Mouse (Mus musculus): ENCODE measurements around the gene Zbtb5.
"Not testable (repeated sequence)": the region's sequence is repeated elsewhere in the genome, so short reads cannot be mapped to it uniquely, and the experiment has no call there.

Gene Zbtb5

DNA sequence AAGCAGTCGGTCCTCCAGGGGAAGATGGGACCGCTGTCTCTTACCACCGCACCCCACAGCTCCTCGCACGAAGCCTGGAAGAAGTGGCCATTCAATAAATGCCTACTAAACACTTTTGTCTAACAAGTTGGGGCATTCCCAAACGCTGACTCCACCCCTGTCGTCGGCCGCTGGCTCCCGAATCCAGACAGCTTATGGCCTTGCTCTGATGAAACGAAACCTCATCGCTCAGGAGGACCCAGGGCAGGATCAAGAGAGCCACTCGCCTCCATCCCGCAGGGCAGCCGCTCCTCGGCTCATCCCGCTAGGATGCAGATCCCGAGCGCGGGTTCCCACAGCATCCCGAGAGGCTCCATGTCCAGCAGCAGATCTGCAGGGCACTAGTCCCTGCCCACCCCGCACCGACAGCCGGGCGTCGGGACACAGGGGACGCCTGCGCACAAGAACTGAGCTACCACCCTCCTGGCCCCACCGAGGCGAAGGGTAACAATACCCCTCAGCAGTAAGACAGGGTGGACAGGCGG lies 569 bp downstream of the Zbtb5 start:
- DNase-seq (ENCODE audit: low read depth, low spot score) = peak; percentile 76

DNA sequence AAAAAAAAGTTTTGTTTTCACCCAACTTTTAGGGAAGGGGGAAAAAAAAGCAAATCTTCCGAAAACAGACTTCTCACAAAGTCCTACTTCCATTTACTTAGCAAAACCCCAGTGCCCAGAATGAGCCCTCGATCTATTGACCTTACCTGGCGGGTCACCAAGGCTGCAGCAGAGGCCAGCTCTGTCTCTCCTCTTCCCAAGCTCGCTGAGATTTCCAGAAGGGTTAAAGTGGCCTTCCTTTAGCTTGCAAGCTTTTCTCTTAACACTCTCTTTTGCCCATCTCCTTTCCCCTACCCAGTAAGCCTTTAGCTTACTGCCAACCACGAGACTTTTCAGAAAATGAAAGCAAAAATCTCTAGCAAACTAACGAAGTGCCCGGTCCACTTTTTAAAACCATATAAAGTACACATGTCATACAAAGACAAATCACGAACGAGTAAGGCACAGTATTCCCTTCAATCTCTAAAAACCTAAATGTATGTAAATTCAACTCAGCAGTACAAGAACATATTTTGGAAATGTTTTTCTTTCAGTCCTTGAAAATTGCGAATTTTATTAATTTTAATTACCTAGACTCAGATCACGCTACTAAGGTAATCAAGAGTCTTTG lies 1.3 kb downstream of the Zbtb5 start:
- DNase-seq (ENCODE audit: low read depth, low spot score) = no peak

DNA sequence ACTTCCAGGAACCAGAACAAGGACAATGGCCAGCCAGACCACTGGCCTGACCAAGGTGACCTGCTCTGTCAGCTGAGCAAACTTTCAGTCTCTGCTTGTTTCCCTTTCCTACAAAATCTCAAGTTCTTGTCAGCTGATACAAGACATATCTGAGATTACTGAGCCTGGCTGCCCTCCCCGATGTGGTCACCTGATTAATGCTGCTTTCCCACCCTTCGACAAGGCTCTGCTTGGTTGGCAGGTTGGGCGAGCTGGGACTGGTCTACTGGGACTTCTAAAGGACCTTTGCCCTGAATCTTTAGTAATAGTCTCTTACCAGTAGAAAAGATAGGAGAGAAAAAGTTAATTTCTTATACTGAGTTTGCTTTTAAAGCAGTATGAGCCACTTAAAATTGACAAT lies 6.8 kb downstream of the Zbtb5 start:
- no peak for DNase-seq (ENCODE audit: low read depth, low spot score)

DNA sequence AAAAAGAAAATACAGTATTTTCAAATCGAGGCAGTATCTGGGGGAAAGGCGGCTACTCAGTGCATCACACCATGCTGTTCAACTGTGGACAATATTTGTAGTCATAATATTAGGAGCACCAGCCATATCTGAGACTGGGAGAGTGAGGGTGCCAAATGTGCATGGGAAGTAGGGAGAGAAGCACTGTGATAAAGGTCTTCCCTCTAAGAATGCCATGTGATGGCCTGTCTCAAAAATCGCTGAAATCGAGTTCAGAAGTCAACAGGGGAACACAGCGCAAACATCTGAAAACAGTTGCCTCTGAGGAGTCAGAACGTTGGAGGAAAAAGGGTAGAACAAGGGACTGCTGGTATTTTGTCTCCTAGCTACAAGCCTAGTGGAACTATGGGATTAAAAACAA lies 12.2 kb downstream of the Zbtb5 start:
- no peak for DNase-seq (ENCODE audit: low read depth, low spot score)

DNA sequence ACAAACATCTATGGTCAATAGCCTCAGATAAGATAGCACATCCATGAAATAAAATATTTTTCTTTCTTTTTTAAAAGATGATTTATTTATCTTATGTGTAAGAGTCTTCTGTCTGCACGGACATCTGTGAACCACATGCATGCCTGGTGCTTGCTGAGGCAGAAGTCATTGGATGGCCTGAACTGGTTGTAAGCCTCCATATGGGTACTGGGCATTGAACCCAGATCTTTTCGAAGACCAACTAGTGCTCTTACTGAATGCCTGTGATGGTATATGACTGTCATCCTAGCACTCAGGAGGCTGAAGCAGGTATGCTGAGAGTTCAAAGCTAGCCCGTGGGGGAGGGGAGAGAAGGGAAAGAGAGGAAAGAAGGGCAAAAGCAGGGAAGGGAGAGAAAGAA lies 14.1 kb downstream of the Zbtb5 start:
- DNase-seq (ENCODE audit: low read depth, low spot score) = no peak

DNA sequence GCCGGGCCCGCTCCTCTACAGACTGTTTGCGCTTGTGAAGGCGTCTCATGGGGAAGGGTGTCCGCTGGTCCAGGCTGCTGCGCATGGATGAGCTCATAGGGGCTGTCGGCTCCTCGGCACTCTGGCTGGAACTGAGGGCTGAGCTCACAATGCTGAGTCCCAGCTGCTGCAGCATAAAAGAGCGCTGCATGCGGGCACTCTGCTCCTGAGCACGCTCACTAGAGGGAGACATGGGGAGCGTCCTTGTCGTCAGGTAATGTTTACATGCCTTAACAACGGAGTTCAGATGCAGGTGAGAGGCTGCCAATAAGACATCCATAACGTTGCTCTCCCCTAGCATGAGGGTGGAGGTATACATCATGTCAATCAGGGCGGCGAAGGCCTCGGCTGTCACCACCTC lies 17.4 kb downstream of the Zbtb5 start:
- DNase-seq (ENCODE audit: low read depth, low spot score) = peak; percentile 66

DNA sequence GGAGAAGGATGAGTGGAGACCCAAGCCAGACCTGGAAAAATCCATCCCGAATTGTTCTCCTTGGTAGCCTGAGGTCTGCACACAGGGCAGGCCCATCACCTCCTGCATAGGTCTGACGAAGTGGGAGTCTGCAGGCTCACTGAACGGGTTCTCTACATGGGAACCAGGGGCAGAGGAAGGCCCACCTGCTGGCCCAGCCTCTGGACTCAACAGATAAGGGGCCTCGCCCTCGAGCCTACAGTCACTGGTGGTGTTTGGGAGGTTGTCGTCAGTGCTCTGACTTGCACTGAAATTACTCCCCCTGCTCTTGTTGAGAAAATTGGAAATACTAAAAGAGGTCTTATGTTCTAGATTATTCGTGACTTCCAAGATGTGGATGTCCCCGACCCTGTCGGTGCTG lies 18.4 kb downstream of the Zbtb5 start:
- DNase-seq (ENCODE audit: low read depth, low spot score) = no peak

DNA sequence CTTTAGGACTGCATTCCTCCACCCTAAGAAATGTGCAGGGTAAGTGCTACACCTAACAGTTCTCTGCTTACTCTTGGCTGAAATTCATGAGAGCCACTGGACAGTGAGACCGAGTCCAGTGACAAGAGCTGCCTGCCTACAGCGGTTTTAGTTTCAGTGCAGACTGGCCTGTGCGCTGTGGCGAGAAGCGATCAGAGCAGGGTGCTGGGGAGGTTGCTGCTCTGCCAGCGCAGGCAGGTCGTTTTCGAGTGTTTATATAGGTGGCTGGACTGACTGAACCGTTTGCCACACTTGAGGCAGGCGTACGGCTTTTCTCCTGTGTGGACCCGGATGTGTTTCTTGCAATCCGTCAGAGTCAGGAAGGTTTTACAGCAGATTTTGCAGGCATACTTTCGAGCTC lies 19.0 kb downstream of the Zbtb5 start:
- not testable (repeated sequence) for DNase-seq (ENCODE audit: low read depth, low spot score)

DNA sequence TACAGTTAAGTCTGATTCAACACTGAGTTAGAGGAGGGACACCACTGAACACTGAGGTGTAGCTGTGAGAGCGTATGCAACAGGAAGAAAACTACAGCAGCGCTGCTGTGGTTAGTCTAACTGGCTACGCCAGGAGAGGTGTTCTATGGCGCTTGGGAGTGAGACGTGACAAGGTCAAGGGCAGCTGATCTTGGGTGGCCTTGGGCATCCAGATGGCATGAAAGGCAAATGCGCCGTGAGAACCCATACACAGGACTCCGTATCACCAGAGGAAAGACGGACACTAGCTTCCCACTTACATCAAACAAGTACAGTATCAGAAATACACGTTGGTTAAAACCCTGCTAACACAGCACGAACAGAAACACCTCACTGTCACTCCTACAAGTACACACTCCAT lies 19.9 kb downstream of the Zbtb5 start:
- DNase-seq (ENCODE audit: low read depth, low spot score) = not testable (repeated sequence)

DNA sequence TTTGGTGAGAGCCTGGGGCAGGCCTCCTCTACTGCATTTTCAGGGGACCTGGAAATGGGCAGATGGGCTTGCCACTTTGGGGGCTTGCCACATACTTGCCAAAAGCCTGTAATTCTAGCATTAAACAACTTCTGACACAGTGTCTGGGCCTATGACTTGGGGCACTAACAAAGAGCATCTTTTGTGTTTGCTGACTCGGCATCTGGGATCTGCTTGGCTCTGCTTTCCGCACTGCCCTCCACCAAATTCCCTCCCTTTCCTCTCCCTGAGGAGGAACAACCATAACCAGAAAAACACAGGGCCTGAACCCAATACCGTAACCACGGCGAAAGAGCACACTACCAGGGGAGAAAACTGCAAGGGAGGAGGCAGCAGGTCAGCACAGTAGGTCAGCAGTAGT lies 21.7 kb downstream of the Zbtb5 start:
- no peak for DNase-seq (ENCODE audit: low read depth, low spot score)

DNA sequence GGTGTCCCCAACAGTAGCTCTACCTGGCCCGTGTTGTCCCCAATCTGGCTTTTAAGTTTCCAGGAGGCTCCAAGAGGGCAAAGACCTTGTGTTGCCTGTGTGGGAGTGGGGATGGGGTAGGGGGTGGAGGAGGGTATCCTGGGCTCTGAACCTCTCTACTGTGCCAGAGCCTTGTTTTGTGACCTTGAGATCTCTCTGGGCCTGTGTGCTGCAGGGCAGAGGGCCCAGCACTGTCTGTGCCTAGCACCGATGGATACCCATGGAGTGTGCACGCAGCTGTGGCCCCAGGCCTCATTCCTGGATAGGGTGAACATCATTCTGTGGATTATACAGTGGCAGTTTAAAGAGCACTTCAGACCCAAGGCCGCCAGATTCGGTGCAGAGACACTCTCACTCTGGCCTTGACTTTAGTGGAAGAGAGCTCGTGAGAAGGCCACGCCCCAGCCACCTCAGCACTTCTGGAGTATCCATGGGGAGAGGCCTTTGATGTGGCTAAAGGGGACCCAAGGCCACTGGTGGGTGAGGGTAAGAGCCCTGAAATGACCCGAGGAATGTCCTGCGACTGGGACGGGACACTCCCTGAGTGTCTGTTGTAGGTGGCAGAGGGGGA lies 29.0 kb downstream of the Zbtb5 start:
- DNase-seq (ENCODE audit: low read depth, low spot score) = peak; percentile 20

DNA sequence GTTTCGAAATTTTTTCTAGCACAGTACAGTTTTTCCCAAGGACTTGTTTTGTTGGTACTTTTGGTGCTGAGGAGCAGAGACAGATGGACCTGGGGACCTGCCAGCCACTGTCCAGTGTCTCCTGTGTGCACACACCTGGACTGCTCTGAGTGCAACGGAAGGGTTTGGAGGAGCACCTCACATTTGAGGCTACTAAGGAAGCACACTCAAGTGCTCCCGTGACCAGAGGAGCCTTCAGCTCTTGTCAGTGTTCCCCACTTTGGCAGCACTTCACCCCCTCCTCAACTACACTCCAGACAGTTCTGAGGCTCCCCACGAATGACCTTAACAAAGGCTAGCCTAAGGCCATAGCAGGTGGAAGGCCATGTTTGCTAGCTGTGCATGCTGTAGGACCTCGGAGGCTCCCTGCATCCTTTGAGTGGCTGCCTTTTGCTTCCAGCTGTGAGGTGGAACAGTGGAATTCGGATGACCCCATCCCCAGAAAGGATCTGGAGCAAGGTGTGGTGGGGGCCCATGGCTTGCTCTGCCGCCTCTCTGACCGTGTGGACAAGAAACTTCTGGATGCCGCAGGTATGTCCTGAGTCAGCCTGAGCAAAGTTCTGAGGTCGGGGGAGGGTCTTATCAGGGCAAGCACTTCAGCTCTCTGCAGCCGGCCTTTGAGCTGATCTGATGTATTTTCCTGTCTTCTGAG lies 29.6 kb downstream of the Zbtb5 start:
- DNase-seq (ENCODE audit: low read depth, low spot score) = peak; percentile 18

DNA sequence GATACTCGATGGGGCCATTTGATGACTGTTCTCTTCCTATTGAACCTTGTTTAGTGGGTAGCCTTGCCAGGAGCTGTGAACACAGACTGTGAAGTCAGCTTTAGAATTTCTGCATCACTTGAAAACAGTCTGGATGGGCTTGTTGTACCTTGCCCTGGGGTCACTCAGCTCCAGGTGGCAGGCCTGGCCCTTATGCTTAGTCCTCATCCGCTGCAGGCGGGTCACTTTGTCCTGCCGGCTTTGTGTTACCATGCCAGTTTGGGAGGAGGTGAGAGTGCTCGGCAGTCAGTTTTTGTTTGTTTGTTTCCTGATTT lies 30.3 kb downstream of the Zbtb5 start:
- DNase-seq (ENCODE audit: low read depth, low spot score) = no peak

DNA sequence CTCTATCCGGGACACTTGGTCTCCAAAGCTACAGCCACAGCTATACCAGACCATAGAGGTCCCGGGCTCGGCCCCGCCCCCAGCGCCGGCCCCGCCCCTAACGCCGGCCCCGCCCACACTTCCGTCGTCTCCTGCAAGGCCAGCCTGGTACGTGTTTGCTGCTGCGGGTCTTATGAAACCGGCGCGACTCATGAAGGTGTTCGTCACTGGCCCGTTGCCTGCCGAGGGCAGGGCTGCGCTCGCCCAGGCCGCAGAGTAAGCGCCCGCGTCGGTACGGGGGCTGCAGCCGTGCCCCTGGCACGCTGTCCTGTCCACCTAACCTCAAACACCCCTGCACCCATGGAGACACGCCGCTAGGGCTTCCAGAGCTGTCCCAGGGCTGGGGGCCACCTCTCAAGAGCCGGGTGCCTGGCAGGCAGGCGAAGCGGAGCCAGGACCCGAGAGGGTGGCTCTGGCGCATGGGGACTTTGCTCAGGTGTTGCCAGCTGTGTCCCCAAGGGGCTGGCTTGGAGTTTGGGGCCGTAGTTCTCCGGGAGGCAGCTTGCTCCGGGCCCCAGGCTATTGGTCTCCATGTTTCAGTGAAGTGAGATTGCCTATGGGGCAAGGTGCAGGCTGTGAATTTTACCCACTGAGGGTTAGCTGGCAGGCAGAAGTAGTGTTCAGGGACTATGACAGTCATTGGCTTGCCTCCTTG lies 30.8 kb downstream of the Zbtb5 start, which contains the start of gene Grhpr:
Gene Grhpr (plus strand): TSS at position 116 of the 694 bp plus-strand sequence.
- DNase-seq (ENCODE audit: low read depth, low spot score) = peak; percentile 91

DNA sequence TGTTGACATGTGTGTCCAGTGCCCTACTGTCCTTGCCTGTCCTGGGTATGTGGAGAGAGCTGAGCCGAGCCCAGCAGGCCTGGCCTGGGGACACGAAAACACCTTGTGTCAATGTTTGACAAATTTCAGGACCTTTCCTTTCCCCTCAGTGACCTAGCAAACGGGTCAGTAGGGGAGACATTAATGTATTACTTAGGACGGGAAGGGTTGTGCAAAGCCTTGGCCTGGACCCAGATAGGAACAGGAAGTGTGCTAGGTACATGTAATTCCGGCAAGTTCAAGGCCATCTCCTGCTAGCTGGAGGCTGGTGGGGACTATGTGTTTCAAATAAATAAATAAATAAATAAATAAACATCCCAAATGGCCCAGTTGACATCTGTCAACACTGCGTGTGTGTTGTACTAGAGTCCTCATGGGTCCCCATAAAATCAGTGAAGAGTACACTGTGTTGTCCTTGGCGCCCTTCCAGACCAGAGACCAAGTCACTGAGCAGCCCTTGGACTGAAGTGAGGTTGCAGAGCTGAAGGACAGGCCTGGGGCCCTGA lies 32.3 kb downstream of the Zbtb5 start:
- no peak for DNase-seq (ENCODE audit: low read depth, low spot score)

DNA sequence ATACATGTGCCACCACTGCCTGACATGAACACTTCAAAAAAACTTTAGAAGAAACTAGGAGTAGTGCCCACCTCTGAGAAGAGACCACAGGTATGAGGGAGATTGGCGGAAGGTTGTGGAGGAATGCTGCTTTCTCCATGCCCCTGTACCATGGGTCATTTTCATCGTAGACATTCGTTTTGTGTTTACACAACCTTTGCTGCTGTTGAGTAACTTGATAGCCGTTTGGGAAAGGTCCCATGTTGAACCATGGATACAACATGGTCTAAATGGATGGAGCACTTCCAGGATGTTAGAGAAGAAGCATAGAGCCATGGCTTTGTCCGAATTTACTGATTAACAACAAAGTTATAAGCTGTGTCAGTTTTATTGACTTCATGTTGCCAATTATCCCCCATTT lies 34.0 kb downstream of the Zbtb5 start:
- DNase-seq (ENCODE audit: low read depth, low spot score) = no peak

DNA sequence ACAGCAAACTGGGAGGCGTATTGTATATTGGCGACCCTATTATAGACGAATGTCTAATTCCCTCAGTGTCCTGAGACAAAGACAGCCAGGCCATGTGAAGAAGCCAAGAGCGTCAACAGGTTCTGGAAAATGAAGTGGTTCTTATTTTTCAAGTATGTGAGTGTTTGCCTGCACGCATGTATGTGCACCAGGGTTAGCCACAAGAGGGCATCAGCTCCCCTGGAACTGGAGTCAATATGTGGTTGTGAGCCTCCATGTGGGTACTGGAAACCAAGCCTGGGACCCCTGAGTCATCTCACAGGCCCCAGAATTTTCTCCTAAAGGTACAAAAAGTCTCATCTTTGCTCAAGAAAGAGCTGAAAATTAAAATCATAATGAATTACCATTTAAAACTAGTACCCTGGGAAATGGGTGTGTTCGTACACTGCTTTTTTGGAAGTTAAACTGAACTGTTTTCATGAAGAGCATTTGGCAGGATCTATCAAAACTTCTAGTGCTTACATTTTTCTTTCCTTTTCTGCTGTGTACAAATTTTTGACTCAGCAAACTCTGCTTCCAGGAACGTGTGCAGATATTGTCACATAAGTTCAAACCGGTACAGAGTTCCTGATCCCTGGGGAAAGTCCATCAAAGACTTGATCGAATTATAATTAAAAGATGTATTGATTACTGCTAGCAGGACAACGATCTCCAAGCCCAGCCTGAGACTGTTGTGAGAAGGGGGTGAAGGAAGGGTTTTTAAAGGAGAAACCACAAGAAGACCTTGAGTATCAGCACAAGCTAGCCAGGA lies 35.1 kb downstream of the Zbtb5 start:
- peak; percentile 54 for DNase-seq (ENCODE audit: low read depth, low spot score)

DNA sequence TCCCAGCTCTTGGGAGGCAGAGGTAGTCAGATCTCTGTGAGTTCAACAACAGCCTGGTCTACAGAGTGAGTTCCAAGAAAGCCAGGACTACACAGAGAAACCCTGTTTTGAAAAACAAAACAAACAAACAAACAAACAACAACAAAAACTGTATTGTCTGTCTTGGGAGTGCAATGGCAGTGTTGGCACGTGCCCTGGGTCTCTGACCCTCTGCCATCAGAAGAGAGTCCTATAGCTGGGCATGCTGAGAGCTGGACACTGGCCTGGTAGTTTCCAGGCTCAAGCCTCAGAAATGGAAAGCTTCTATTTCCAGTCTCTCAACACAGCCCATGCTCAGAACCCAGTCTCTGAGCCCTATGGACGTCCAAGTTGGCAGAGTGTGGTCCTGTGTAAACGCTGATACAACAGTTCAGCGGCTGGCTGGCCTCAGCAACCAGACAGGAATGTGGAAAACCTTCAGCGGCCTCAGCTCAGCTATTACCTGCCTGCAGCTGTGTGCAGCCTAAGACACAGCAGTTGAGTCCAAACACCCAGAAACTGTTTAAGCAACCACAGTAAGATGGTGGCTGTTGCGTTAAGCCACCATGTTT lies 36.1 kb downstream of the Zbtb5 start:
- DNase-seq (ENCODE audit: low read depth, low spot score) = no peak

DNA sequence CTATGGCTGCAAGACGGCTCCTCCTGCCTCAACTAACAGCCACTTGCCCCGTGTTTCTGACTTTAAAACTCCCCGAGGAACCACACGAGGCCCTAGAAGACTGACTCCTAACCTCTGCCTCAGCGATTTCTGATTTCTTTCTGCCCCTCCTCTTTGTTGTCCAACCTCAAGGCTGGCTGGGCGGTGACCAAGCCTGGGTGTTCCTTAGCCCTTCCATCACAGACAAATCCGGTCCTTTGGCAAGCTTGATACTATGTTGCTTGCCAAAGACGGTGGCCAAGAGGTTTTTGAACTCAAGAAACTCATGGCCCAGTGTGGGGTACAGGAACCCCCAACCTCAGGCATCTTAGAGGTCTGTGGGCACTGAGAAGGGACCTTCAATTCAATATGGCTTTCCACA lies 37.9 kb downstream of the Zbtb5 start:
- DNase-seq (ENCODE audit: low read depth, low spot score) = no peak

DNA sequence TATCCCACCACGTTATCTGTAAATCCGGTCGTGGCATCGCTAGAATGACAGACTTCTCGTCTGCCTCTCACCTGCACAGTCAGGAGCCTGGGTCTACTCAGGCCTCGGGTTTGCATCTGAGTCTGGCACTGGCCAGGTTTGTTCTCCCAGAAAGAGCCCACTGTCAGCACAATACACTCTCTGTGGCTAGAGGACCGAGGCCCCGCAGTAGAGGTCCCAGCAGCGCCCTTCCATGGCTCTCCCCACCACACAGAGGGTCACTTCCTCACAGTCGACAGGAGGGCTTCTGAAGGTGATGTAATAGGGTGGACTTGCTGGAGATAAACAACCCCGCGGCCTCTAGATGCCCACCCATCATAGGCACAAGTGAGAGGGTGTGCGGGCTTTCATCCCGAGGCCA lies 38.3 kb downstream of the Zbtb5 start:
- DNase-seq (ENCODE audit: low read depth, low spot score) = no peak

DNA sequence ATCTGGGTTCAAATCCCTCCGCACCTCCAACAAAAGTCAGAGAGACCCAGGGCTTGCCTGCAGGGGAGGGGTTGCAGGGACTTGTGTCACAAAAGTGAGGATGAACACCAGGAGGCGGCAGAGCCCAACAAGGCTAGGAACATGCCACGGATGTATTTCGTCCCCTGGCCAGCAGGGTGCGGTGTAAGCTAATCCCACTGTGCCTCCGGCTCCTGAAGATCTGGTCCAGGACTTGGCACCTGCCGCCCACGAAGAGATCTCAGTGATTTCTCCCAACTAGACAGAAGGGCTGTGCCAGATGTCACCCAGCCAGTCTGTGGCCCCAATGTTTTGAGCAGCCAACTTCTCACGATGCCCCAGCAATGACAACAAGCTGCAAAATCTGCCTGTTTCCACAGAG lies 38.8 kb downstream of the Zbtb5 start:
- peak; percentile 96 for DNase-seq (ENCODE audit: low read depth, low spot score)
